Mouse (Mus musculus) liver, postnatal 0 days (tissue): ENCODE measurements around the gene Lrrc32.

Source experiments
- CTCF ChIP-seq: sonication (generic); IDR thresholded peaks from 2 replicates; pipeline ENCODE4 v1.5.1; 2016; ENCODE audit warnings: antibody characterized with exemption, low read depth
- EP300 ChIP-seq: IDR thresholded peaks from 2 replicates; pipeline ENCODE4 v1.6.1; 2016; ENCODE audit warnings: antibody characterized with exemption, low read depth, mild to moderate bottlenecking

DNA sequence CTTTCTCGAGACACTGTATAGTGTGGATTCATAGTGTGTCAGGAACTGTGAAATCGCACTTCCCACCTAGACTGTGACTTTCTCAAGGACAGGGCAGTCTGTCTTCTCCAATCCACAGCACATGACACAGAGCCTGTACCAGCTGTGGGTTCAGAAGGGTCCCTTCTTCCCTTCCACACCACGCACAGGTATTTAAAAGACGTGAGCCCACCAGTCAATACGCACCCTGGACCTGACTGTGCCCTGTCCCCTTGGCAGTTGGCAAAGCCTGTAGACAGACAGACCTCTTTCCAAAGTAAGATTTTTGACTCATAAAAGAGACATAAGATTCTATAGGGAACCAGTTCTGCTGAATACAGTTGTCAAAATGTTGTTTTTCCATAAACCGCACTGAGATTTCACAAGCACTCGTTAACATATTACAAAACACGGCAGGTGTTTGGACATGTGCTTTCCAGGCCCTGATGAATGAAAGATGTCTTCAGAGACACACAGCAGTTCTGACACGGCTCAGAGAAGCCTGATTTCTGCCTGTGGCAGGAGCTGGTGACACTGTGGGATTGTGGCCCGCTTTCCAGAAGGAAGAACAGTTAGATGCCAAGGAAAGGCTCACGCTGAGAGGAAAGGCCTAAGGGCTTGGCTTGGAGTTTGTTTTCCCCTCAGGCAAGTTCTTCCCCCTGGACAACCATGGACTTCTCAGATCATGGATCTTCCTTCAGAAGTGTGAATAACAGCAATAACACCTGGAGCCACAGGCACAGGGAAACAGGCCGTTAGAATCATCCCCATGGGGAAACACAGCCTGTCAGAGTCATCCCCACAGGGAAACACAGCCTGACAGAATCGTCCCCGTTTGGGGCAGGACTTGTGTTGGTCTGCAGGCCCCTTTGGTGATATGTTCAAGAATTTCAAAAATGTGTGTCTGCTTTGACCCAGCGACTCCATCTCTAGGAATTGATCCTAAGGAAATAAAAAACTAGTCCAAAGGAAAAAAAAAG, 22.2 kb downstream of the Lrrc32 start:
- TF ChIP-seq CTCF (no peak), EP300 (no peak)
